Mouse (Mus musculus) kidney, adult 8-10 months (tissue): ENCODE measurements around the gene Rps21.
"Not testable (repeated sequence)": the region's sequence is repeated elsewhere in the genome, so short reads cannot be mapped to it uniquely, and the experiment has no call there.

Source experiments
- DNase-seq, 2 experiments: peaks; one replicate each; pipeline ENCODE4 v3.0.0; 2022

Rps21 gene

DNA sequence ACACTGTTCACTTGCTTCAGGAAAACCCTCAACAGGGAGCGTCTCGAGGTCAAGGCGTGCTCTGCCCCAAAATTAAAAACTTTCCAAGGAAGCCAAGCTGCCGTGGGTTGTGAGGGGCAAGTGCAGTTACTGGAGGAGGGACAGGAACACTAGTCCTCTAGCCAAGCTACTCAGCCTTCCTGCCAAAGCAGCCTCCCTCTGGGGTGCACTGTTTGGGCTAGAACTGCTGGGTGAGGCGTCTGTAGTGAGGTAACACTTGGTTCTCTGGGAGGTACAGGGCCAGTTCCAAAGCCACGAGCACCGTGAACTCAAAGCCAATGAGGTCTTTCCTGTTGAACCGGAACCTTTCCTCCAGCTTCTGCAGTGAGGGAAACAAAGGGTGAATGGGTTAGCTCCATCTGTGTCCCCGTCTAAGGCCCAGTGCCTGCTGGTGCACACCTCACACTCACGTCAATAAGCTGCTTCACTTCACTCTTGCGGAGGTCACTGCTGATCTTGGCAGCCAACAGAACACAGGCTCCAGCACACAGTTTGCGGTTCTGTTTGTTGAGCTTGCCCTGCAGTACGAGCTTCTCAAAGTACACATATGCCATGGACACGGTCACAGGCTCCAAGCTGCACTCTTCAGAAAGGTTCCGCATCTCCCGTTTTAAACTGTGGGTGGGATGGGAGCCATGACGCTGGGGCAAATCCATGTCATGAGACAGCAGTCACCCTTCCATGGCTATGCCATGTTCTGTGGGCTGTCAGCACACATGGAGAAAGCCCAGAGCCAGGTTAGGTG is 2.8 kb downstream of the Rps21 start:
- DNase-seq = not testable (repeated sequence)

DNA sequence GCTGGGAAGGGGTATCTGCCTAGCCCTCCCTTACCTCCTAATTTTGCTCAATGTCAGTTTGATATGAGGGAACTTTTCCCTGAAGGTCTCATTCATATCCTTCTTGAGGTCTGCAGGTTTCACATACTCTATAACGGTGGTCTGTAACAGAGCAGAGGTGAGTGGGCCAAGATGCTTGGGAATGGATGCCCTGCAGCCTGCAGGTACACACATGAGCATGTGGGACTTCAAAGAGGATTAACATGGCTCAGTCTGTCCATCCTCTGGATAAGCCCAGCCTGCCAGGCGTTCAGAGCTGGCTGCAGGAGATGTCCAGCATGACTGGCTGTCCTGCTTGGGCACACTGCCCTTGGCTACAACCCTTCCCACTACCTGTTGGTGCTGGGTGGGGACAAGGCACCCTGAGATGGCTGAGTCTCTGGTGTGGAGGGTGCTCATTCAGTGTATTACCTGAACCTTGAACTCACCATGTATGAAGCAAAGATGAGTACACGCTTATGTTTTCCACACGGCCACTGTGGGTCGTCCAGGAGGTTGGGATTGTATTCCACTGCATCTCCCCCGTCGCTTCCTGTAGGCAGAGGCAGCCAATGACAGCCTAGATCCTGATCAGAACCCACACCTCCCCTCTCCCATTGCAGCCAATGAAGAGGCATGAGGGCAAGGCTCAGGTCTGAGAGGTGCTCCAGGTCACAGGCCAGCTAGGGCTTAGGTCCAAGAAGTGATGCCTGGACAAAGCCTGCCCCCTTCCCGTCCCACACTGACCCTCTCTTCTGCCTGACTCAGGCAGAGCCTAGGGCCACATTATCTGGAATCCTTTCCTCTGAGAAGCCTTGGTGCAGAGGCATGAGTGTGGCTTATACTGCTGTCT is 3.7 kb downstream of the Rps21 start:
- DNase-seq = no peak

DNA sequence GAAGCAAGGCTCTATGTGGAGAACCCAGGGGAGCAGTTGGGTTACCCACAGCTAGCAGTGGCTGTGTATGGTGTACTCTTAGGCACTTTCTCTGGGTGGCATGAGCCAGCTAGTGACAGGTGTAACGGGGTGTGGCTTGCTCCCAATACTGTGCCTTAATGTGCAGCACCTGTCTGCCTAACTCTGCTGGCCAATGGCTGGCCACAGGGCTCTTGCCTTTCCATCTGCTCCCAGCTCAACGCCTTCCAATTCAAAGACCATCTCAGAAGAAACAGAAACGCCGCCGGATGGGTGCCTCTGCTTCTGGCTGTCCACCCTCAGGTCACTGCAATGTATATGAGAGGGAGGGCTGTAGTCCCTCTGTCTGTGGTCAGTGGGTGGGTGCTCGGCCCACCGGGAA is 4.7 kb downstream of the Rps21 start:
- no peak for DNase-seq

DNA sequence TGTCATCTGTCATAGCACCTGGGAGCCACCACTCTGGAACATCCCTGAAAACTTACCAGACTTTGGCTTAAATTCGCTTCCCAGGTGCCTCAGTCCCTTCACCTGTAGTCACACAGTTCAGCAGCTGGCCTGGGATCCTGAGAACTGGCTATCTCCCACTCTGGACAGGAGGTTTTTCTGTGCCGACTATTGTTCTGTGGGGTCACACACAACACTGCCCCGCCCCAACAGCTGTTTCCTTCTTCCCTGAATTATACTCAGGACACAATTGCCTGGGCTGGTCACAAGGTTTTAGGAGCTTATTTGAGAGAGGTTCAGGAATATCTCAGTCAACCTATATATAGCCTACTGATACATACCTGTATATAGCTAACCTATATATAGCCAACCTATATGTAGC is 5.3 kb downstream of the Rps21 start:
- DNase-seq = peak in 1 of 2 experiments; percentile 47

DNA sequence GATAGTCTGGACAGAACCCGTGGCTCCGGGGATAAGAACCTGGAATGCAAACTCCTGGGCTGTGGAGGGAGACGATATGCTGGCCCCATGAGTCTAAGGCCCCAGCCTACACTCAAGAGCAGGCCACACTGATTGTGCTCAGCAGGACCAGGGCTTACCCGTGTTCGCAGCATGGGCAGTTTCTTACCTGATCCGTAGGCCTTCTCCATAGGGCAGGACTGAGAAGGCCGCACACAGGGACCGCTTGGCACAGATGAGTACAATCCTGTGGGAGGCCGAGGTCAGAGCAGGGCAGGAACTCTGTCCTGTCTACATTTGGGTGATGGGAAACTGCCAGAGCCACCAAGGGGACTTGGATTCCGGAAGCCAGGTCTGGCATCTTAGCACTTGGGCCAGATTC is 5.7 kb downstream of the Rps21 start:
- no peak for DNase-seq

DNA sequence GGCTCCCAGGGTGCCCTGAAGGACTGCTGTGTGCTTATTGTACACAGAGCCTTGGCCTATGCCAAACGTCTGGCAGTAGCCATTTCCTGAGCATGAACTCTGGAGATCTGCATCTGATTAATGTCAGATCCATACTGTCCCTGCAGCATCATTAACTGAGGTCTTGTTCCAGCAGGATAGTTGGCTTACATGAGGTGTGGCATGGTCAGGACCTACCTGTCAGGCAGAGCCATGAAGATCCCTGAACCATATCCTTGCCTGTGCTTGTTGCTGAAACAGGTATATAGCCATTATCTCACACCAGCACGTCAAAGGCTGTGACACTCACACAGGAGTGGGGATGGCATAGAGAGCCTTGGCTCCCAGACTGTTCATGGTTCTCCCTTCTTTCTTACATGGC is 10.8 kb downstream of the Rps21 start:
- no peak for DNase-seq

DNA sequence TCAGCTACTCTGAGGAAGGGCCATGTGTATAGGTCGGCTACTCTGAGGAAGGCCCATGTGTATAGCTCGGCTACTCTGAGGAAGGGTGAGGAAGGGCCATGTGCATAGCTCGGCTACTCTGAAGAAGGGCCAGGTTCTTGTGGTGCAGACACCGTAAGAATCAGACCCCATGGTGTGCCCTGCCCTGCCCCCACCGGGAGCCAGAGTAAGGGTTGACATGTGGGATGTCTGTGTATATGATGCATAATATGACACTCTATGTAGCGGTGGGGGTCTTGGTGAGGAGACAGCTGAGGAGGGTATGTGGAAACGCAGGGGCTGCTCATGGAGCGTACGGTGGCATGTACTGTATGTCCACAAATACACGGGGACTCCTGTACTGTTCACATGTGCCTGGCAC is 12.2 kb downstream of the Rps21 start:
- DNase-seq = no peak

DNA sequence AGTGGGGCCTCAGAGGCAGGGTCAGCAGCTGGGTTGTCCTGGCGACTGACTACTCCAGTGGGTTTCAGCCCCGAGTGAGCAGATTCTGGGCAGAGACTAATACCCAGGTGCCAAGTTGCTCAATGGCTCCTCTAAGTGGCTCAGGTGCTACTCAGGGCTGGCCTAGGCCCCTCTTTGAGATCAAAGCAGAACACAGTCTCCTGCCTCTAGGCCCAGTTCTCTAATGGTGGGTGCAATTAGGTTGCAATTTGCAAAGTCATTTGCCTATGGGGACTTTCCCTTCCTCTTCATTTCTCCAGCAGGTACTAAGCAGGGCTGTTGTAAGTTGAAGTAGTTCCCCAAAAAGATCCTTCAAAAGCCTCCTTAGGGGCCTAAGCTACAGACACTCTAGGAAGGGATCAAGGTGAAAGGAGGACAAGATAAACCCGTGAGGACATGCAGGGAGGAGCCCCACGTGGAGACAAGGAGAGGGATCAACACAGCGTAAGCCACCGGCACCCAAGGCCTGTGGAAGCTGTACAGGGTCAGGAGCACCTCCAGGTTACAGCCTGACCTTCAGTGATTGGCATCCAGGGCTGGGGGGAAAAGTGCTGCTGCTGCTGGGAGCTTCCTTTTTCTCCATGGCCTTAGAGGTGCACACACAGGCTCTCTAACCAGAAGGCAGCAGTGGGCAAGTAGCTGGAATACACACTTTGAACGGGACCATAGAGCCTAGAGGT is 13.5 kb downstream of the Rps21 start:
- no peak for DNase-seq

DNA sequence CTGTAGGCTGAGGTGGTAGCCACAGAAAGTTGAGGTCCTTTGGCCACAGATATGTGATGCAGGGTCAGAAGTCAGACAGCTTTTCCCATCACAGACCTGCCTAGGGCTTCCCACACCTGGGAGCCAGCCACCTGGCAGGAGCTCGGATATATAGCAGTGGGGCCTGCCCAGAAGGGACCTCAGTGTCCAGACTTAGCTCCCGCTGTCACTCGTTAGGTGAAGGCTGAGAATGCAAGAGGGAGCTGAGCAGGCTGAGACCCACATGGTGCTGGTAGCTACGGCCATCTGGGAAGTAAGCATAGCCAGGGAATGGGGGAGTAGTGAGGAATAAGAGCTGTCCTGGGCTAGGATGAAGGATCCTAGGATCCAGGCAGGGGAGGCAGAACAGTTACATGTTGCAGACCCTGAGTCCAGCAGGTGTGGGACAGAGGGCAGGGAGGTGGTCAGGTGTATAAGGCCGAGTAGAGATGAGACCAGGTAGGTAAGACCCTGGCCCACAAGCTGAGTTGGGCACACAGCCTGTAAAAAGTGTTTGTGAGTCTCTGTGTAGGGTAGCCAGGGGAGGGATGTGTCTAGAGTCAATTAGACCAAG is 14.7 kb downstream of the Rps21 start:
- no peak for DNase-seq

DNA sequence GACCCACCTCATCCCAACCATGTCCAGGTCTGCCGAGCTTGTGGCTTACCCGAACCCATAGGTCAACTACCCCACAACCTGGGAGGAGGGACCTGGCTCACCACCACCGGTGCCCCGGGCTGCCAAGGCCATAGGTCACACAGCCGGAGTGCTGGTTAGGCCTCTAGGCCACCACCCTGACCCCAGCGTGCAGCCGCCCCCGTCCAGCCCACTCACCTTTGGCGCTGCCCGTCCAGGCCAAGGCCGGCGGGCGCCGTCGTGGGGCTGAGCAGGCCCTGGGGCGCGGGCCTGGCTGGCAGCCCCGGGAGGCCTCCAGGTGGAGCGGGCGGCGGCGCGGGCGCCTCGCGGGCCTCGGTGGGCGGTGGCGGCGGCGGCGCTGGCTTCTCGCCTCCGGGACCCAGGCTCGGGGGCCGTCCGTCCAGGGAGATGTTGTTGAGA is 15.7 kb downstream of the Rps21 start:
- DNase-seq = peak; percentile 54 to 61

DNA sequence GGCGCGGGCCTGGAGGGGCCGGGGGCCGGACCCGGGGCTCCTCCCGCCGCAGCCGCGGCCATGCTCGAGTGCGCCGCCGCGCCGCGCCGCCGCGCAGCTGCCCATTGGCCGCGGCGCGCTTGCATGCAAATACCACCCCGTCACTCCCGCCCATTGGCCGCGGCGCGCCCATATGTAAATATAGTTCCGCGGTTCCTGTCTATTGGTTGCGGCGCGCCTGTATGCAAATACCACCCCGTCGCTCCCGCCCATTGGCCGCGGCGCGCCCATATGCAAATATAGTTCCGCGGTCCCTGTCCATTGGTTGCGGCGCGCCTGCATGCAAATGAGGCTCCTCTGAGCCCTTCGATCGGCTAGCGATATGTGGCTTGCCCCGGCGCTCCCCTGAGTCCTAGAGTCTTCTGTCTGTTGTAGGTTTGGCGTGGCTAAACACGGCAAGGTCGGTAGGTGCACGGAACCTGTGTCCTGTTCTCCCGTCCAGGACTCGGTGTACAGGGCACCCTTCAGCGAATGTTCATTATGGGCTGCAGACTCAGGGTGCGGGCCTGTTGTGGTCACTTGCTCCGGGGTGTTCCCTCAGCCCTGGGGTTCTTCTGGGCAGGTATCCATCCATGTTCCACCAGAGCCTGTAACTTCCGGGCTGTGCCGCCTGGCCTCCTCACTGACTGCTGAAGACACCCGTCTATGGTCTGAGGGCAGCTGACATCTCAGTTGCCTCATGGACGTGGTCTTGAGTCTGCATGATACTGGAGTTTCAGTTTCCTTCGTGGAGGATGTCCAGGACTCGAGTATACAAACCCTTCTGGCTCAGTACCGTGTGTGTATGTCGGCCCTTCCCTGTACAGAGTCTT is 16.4 kb downstream of the Rps21 start, which contains the start of gene Cables2:
Cables2 (minus strand) TSS at position 103 of the 851 bp plus-strand sequence.
- peak; percentile 95 for DNase-seq

DNA sequence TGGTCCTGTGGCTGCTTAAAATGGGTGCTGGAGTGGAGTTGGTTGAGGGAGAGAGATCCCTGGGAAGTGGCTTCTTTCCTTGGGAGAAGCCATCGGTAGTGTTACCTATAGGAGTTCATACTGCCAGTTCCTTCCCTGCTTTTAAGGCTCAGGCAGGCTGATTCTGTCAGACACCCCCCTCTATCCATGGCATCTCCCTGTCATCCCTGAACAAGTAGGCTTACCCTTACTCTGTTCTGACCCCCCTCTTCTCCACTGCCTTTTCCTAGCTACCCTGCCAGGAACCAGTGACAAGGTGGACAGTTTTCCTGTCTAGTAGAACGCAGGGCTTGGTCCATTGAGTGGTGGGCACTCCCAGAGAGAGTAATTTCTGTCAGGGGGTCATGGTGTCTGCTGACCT is 17.3 kb downstream of the Rps21 start:
- no peak for DNase-seq

DNA sequence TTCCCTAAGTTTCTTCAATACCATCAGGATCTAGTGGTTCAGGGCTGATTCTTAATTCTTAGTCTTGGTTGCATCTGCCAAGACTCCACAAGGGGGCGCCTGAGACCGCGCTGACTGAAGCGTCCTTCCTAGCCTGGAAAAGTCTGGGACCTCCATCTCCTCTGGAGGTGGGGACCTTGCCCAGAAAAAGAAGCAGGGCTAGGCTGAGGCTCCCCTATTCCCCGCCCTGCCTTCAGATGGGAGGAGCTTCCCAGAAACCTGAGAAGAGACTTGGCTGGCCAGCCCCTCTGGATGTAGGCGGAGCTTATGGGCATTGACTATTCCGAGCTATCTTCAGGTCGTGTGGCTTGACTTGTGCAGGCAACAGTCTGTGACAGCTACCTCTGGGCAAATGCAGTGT is 18.7 kb downstream of the Rps21 start:
- DNase-seq = peak; percentile 81 to 89

DNA sequence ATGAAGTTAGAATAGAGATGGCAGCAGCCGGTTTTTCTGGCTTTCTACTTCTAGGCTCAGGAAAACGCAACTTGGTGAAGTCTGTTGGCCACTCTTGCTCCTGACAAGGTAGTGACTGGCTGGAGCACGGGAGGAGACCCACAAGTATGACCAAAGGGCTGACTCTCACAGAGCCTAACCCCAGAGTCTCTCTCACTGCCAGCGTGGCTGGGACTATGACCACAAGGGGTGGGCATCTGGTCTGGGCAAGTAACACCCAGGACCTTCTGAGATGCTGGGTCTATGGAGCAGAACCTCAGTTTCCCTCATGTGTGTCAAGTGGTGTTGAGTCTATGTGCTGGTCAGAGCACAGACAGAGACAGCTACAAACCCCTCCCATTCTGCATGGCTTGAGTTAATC is 19.2 kb downstream of the Rps21 start:
- no peak for DNase-seq

DNA sequence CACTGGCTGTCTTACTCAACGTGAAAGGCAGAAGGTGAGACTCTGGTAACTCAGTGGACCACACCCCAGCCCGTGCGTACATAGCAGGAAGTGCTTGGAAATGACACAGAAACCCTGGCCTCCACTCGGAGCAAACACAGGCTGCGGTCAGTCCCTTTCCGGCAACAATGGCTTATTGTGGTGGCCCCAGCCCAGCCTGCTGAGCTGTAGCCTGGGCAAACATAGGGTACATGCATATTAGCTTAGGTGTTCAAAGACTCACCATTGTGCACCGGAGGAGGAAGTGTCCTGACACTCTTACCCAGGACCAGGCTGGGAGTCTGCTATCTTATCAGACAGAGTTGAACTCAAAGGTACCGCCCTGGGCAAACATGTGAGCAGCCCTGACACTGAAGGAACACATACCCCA is 19.7 kb downstream of the Rps21 start:
- DNase-seq = no peak

DNA sequence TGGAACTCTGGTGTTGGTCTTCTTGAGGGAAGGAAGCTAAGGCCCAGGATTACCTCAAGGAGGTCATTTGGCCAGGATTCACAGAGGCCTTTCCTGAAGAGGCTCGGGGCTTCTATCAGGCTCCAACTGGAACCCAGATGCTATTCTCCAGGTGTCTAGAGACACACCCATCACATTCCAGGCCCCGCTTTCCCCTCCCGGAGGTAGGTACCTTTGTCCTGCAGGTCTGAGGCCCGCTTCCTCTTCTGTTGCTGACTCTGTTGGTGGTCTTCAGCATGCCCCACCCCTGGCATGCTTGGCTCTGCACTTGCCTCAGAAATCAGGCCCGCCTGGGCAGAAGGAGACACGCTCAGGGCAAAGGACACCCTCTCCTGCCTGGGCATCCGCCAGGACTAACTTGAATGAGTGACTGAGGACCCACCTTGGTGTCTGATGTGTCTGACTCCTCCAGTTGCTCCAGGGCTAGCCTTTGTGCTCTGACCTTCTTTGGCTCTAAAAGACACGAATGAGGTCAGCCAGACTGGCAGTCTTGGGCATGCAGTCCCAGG is 20.7 kb downstream of the Rps21 start:
- DNase-seq = no peak

DNA sequence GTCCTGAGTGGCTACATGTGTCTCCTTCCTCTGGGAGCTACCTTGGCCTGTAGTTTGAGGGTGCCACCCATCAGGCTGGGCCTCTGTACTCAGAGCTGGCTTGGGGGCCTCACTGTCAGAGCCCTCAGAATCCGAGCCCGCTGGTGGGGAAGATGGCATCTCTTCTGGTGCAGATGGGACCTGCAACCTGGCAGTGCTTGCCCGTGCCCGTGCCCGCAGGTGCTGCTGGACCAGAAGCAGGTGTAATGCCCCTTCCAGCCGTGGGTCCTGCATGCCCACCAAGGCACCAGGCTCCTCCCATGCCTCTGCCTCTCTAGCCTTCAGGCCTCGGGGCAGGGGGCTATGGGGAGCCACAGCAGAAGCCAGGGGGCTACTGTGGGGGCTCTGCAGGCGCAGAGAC is 22.1 kb downstream of the Rps21 start:
- DNase-seq = no peak

DNA sequence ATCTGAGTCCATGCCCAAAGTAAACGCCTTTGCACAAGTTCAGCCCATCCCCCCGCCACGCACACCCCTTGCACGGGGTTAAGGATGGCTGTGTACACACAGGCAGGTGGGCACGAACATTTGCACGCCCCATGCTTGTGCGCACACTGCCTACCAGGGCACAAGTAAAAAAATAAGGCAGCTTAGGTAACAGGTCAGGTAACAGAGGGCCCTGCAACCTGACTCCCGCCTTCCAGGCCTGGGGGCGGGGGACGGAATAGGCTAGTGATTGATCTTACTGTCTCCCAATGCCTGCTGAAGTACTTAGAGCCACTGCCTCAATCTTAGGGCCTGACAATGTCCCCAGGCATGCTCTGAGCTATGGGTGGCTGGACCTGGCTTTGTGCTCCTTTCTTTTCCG is 31.8 kb downstream of the Rps21 start:
- DNase-seq = no peak

DNA sequence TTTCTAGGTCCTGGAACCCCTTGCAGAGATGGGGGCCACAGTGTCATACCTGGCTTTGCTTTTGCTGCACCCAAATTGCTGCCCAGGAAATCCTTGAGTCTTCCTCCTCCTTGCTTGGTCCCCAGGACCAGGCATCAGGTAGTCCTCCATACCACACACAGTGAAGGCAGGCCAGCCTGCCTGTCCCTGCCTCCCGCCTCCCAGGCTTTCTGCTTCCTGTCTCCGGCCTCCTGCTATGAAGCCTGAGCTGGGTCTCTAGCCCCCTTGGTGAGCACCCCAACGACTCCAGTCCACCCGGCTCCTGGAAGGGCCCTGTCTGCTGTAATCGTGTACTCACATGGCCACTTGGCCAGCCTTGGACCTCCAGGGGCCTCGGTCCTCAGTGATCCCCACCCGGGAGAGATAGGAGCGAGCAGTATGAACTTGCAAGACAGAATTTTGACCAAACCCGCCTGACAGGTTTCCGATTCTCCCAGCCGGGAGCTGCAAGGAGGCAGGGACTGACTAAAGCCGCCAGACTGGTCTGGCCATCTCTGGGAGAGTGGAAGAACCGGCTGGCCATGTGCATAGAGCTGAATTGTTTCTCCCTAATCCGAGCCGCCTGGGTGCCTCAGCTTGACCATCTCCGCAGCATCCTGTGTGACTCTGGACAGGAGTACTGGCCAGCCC is 32.4 kb downstream of the Rps21 start, which contains the start of gene Rbbp8nl:
Rbbp8nl (minus strand) TSS at position 440 of the 669 bp plus-strand sequence.
- DNase-seq = peak; percentile 58 to 67

DNA sequence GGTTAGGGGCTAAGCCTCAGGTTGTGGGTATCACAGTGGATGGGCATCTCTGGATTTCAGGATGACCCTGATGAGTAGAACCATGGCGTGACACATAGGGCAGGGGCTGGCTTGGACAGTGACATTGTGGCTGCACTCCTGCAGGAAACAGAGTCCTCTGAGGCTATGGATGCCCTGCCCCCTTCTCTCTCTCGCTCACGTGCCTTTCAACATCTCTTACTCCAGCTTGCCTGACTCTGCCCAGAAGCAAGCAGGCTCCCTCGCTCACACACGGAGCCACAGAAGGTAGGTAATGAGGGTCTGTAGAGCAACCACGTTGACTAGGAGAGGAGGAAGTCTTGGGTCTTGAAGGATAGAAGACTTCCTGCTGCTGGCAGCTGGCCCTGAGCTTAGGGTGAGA is 33.3 kb downstream of the Rps21 start:
- no peak for DNase-seq

DNA sequence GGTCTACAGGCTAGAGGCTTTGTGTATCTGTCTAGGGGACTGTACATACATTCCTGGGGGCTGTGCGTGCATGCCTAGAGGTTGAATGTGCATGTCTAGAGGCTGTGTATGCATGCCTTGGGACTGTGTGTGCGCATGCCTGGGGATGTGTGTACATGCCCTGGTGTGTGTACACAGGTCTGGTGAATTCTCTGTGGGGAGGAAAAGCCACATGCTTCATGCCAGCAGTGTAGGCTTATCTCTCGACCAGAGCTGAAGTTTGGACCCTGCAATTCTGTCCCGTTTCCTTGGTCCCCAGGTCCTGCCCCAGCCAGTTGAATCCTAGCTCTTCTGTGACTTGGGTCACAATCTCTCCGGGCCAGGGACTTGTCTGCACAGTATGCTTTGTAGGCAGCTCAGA is 34.4 kb downstream of the Rps21 start:
- no peak for DNase-seq
